Mouse (Mus musculus) embryonic facial prominence, embryonic 15.5 days (tissue): ENCODE data around the gene Ube2q1. TPM values are rescaled to one million over a fixed set of nuclear protein-coding genes. Genes with fewer than 3 reads are reported as not detected.
A peak's percentile ranks its signal among the peaks of the same experiment; 100 is the strongest.

Experiments used
- ATAC-seq: fragments of 200-750 bp; cut with Nextera tagmentation; 2 replicates; pipeline ENCODE4 v1.8.0; 2017; ENCODE audit warnings: low read depth, moderate TSS enrichment; ENCODE audit not compliant: insufficient number of reproducible peaks, low FRiP score, low TSS enrichment
- H3K27ac ChIP-seq: fragments of 300-500 bp; sonication (generic); replicated peaks from 2 replicates; pipeline ENCODE4 v1.5.1; 2015; ENCODE audit warnings: mild to moderate bottlenecking, inconsistent platforms
- H3K27me3 ChIP-seq: fragments of 300-500 bp; sonication (generic); 2 replicates; pipeline ENCODE4 v1.6.1; 2015; ENCODE audit warnings: inconsistent platforms
- H3K36me3 ChIP-seq: fragments of 300-500 bp; sonication (generic); 2 replicates; pipeline ENCODE4 v1.6.1; 2015; ENCODE audit warnings: mild to moderate bottlenecking, inconsistent platforms
- H3K4me1 ChIP-seq: fragments of 300-500 bp; sonication (generic); 2 replicates; pipeline ENCODE4 v1.6.1; 2015; ENCODE audit warnings: inconsistent platforms
- H3K4me2 ChIP-seq: fragments of 300-500 bp; sonication (generic); replicated peaks from 2 replicates; pipeline ENCODE4 v1.6.1; 2015; ENCODE audit warnings: mild to moderate bottlenecking, inconsistent platforms
- H3K4me3 ChIP-seq: fragments of 300-500 bp; sonication (generic); replicated peaks from 2 replicates; pipeline ENCODE4 v1.5.1; 2015; ENCODE audit warnings: mild to moderate bottlenecking, inconsistent platforms
- H3K9ac ChIP-seq: fragments of 300-500 bp; sonication (generic); 2 replicates; pipeline ENCODE4 v1.6.1; 2015; ENCODE audit warnings: inconsistent platforms
- H3K9me3 ChIP-seq: fragments of 300-500 bp; sonication (generic); replicated peaks from 2 replicates; pipeline ENCODE4 v1.6.1; 2016; ENCODE audit warnings: inconsistent platforms
- WGBS: fragments of 180-500 bp; shearing (Covaris S2); methylation state at CpG from one replicate; pipeline ENCODE4 v1.1.7; 2015; 5-methylcytosine and 5-hydroxymethylcytosine counted together
- polyA plus RNA-seq: library from polyadenylated mRNA; unstranded; fragments of >200 nt; fragmentation: Nextera tagmentation; extraction: Ambion mirVana; gene quantifications from 2 replicates; pipeline ENCODE4 v1.2.1, GENCODE M21; 2015

Ube2q1 gene
- polyA plus RNA-seq, 1 experiment from 2014 or later = 12.0 TPM

DNA sequence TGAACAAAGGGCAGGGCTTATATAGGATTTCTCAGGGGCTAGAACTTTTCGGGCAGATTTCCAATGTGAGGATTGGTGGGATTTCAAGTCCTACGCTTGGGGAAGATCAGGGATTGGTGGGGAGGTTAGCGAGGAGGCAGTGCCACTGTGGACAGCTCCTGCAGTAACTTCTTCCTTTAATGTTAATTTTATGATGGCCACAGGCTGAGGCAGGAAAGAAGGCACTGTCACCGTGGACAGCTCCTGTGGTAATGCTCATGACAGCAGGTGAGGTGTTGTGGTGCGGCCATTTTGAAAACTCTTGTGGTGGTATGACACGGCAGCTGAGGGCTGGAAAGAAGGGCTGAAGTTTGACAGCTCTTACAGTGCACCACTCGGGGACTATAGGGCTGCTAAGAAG is 3.8 kb upstream of the Ube2q1 start:
- Histone ChIP-seq H3K36me3 (no peaks in the 10 kb centered on the region; the same call in 1 of the 2 replicates), H3K27me3 (0 out of 2 replicates have a peak, but pooled peaks cover 7% of the 10 kb centered on the region), H3K9me3 (no peaks in the 10 kb centered on the region), H3K4me1 (peaks cover 21% of the 10 kb centered on the region), H3K4me2 (no peak overlapping the region), H3K4me3 (no peak overlapping the region), H3K27ac (no peak overlapping the region), H3K9ac (no peak overlapping the region)
- ATAC-seq = no peak
- 63% methylated on average over 7 of the region's 7 CpGs for WGBS

DNA sequence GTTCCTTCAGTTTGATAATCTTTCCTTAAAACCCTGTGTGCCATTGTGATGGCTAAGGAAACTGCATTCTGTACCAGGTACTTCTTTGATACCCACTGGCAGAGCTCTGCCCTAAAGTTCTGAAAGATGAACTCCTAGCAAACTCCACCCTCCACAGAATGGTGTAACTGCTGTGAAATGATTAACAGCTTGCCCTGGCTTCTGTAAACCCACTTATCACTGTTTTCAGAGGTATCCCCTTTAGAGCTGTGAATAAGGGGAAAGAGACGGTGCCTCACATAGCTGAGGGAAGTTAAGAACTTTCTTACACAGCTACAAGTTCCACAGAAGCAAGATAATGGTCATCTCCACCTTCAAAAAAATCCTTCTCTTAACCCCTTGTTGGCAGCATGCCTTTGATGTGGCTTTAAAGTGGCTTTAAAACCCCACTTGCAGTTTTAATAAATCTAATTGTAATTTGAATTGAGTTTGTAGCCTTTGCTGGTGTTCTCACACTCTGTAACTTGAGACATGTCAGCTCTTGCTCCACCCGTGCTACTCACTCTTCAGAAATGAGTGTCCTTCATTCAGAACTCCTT is 2.9 kb upstream of the Ube2q1 start:
- peaks cover 29% of the 10 kb centered on the region for H3K4me1 ChIP-seq
- ATAC-seq = no peak
- no peak overlapping the region for H3K4me2 ChIP-seq
- no peak overlapping the region for H3K4me3 ChIP-seq
- H3K9me3 ChIP-seq = no peaks in the 10 kb centered on the region
- no peaks in the 10 kb centered on the region for H3K27me3 ChIP-seq
- H3K36me3 ChIP-seq = no peaks in the 10 kb centered on the region; the same call in 1 of the 2 replicates
- H3K9ac ChIP-seq = no peak overlapping the region
- 48% methylated on average over 2 of the region's 2 CpGs for WGBS
- no peak overlapping the region for H3K27ac ChIP-seq

DNA sequence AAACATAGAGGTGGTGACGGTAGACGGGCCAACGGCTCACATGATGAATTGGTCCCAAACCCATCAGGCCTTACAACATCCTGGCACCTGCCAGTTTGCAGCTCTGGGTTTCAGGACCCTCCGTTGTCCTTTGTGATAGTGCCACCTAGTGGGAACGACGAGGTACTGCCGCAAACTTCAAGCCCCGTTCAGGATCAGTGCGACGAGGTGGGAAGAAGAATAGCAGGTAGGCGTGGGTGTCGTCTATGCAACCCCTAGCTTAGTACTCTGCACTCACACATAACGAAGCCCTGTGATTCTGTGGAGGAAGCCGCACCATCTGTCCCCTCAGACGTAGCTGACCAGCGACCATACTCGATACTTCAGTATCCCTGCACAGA is 838 bp upstream of the Ube2q1 start:
- Histone ChIP-seq H3K9me3 (no peaks in the 10 kb centered on the region), H3K27me3 (no peaks in the 10 kb centered on the region), H3K36me3 (peaks cover 18% of the 10 kb centered on the region), H3K4me1 (peaks cover 39% of the 10 kb centered on the region), H3K27ac (peak overlapping the region; percentile 96), H3K9ac (peak overlapping the region; percentile 99), H3K4me2 (peak overlapping the region; percentile 82), H3K4me3 (peak overlapping the region; percentile 98)
- WGBS = under 1% methylated on average over 17 of the region's 17 CpGs
- ATAC-seq = peak; percentile 48

DNA sequence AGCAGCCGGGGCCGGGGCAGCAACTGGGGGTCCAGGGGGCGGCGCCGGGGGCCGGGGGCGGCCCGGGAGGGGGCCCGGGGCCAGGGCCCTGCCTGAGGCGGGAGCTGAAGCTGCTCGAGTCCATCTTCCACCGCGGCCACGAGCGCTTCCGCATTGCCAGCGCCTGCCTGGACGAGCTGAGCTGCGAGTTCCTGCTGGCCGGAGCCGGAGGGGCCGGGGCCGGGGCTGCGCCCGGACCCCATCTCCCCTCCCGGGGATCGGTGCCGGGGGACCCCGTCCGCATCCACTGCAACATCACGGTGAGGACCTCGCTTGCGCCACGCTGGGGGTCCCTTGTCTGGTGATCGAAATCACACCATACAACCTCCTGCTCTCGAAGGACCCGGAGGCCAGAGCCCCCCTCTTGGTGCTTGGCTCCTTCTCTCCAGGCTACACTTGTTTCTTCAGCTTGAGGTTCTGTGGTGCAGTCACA is 360 bp downstream of the Ube2q1 start:
- Histone ChIP-seq H3K27ac (peak overlapping the region; percentile 96), H3K4me1 (peaks cover 39% of the 10 kb centered on the region), H3K4me3 (peak overlapping the region; percentile 98), H3K4me2 (peak overlapping the region; percentile 82), H3K36me3 (peaks cover 28% of the 10 kb centered on the region), H3K9ac (peak overlapping the region; percentile 99), H3K27me3 (no peaks in the 10 kb centered on the region), H3K9me3 (no peaks in the 10 kb centered on the region)
- under 1% methylated on average over 32 of the region's 37 CpGs for WGBS
- peak; percentile 24 for ATAC-seq

DNA sequence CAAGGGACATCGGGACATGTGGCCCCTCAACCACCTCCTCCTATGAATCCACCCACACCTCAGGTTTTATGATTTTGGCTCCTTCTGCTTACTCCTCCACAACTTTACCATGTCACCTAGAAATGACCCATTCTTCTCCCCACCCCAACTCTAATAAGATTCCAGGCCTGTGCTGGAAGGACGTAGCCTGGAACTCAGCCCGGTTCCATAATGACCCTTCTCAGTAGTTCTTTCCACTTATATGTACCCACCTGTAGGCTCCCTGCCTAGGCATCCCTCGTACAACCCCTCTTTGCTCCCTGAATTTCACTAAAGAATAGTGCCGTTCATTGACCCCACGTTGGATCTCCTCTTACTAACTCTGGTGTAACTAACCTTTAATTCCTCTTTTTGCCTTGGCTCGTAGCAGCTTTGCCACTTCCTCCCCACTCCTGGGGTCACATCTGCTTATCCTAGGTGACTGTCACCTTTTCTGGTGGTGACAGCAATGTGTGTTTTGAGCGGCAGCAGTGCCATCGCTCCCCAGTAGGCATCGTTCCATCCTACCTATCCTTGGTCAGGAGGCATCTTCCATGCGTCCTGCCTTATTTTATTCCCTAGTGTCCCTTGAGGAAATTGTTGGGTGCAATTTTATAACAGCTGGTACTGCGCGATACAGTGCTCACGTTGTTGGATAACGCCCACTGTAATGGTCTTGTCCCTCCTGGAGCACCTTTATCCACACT is 982 bp downstream of the Ube2q1 start:
- H3K27me3 ChIP-seq = no peaks in the 10 kb centered on the region
- peak overlapping the region; percentile 82 for H3K4me2 ChIP-seq
- H3K36me3 ChIP-seq = peaks cover 35% of the 10 kb centered on the region
- H3K9me3 ChIP-seq = no peaks in the 10 kb centered on the region
- ATAC-seq = no peak
- H3K27ac ChIP-seq = no peak overlapping the region; the same call in 1 of the 2 replicates
- H3K4me3 ChIP-seq = peak overlapping the region; percentile 98
- peaks cover 39% of the 10 kb centered on the region for H3K4me1 ChIP-seq
- WGBS = 42% methylated on average over 15 of the region's 15 CpGs
- peak overlapping the region; percentile 99 for H3K9ac ChIP-seq

DNA sequence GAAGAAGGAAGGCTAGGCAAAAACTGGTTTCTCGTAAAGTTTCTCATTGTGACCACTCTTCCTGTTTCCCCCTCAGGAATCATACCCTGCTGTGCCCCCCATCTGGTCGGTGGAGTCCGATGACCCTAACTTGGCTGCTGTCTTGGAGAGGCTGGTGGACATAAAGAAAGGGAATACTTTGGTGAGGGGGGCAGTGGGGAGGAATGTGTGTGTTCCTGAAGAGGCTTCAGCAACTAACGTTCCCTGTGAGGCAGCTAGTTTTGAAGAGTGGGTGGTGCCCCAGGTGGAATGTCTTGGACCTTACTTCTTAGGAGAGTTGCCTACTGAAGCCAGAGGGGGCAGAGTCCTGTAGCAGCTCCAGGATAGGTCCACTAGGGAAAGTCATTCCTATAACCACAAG is 2.6 kb downstream of the Ube2q1 start:
- WGBS = 79% methylated on average over 4 of the region's 4 CpGs
- ATAC-seq = no peak
- Histone ChIP-seq H3K9ac (no peak overlapping the region), H3K4me3 (no peak overlapping the region), H3K27me3 (no peaks in the 10 kb centered on the region), H3K27ac (no peak overlapping the region), H3K9me3 (no peaks in the 10 kb centered on the region), H3K4me1 (peaks cover 39% of the 10 kb centered on the region), H3K36me3 (peaks cover 51% of the 10 kb centered on the region), H3K4me2 (no peak overlapping the region)

DNA sequence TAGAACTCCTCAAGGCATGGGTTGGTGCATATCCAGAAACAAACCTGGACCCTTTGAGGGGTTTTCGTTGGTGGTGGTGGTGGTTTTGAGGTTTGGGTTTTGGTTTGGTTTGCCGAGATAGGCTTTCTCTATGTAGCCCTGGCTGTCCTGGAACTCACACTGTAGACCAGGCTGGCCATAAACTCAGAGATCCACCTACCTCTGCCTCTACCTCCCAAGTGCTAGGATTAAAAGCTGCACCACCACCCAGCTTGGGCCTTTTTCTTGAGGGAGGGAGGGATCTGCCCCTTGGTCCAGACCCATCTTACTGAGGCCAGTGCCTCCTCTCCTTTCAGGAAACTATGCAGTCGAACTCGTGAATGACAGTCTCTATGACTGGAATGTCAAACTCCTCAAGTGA is 6.7 kb downstream of the Ube2q1 start:
- no peaks in the 10 kb centered on the region for H3K9me3 ChIP-seq
- peaks cover 24% of the 10 kb centered on the region for H3K4me1 ChIP-seq
- ATAC-seq = no peak
- no peak overlapping the region for H3K27ac ChIP-seq
- H3K9ac ChIP-seq = no peak overlapping the region
- 80% methylated on average over 4 of the region's 4 CpGs for WGBS
- no peak overlapping the region for H3K4me2 ChIP-seq
- H3K4me3 ChIP-seq = no peak overlapping the region
- H3K36me3 ChIP-seq = peaks cover 78% of the 10 kb centered on the region
- H3K27me3 ChIP-seq = no peaks in the 10 kb centered on the region

DNA sequence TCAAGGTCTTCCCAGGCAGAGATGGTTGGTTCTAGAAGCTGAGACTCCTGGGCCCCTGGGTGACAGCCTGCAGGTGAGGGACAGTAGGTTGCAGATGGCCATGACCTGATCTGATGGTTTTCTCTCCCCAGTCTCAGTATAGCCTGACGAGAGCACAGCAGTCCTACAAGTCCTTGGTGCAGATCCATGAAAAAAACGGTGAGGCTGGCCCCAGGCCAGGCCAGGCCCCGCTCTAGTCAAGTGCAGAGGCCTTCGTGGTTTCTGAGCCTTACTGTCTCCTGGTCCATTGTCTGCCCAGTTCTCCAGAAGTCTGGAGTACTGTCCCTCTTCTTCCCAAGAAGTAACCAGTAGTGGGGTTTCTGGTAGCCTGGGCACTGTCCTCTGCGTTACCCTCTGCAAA is 8.2 kb downstream of the Ube2q1 start:
- H3K27me3 ChIP-seq = no peaks in the 10 kb centered on the region
- H3K9ac ChIP-seq = no peak overlapping the region
- H3K4me2 ChIP-seq = no peak overlapping the region
- H3K9me3 ChIP-seq = no peaks in the 10 kb centered on the region
- WGBS = 77% methylated on average over 5 of the region's 5 CpGs
- peaks cover 20% of the 10 kb centered on the region; the same call in 1 of the 2 replicates for H3K4me1 ChIP-seq
- ATAC-seq = no peak
- no peak overlapping the region for H3K27ac ChIP-seq
- H3K4me3 ChIP-seq = no peak overlapping the region
- peaks cover 69% of the 10 kb centered on the region for H3K36me3 ChIP-seq

DNA sequence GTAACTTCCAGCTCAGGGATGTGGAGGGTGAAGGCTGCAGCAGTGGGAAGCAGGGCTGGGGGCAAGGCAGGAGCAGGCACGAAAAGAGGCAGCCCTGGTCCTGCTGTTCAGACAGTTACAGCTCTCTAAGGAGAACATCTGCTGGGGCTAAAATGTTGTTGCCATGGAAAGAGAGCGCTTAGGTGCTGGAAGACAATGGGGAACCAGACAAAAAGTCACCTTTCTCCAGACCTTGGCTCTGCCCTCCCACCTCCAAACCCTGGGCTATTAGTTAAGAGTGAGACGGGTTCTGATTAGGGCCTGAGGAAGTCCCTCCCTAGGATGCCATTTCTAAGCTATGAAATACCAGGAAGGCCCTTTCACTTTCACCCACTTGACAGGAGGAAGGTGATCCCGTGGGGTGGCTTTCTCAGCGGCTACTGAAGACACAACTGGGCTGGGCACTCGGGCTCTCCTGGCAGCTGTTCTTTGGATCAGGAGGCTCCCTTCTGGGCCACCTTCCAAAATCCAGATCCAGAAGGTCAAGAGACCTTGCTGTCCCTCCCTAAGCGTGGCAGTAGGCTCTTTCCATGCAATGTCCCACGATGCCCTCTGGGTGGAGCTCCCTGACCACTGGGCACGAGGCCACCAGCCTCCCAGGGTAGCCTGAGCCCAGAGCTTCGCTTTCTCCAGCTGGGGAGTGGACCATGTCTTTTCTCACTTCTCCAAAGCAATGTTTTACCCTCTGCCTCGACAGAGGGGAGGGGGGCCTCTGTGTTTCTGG is 11.8 kb downstream of the Ube2q1 start:
- Histone ChIP-seq H3K9me3 (no peaks in the 10 kb centered on the region), H3K9ac (no peak overlapping the region), H3K4me2 (peak overlapping the region; percentile 5; the same call in 1 of the 2 replicates), H3K27ac (peak overlapping the region; percentile 61), H3K27me3 (no peaks in the 10 kb centered on the region), H3K4me3 (no peak overlapping the region), H3K4me1 (peaks cover 20% of the 10 kb centered on the region; the same call in 1 of the 2 replicates), H3K36me3 (peaks cover 35% of the 10 kb centered on the region)
- ATAC-seq = 0 out of 2 replicates have a peak, but pooled peaks have one; percentile 44
- 19% methylated on average over 11 of the region's 11 CpGs for WGBS

DNA sequence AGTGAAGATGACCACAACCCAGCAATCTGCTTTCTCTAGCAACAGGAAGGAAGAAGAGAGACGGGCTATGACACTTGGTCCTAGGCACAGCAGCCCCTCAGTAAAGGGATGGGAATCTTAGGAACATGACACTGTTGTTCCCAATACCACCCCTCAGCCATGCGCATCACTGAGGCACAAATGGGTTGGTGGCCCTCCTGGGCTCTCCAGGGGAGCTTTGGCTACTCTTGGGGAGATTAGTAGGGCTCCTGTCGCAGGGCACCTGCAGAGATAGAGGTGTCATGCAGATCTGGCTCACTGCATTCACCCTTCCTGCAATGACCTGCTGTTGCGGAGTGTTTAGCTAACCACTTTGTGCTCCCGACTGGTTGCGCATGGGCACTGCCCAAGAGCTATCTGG is 12.9 kb downstream of the Ube2q1 start:
- WGBS = 72% methylated on average over 6 of the region's 6 CpGs
- no peak overlapping the region for H3K9ac ChIP-seq
- H3K4me1 ChIP-seq = peaks cover 20% of the 10 kb centered on the region; the same call in 1 of the 2 replicates
- H3K4me2 ChIP-seq = no peak overlapping the region
- no peak overlapping the region for H3K4me3 ChIP-seq
- peaks cover 24% of the 10 kb centered on the region for H3K36me3 ChIP-seq
- H3K9me3 ChIP-seq = no peaks in the 10 kb centered on the region
- ATAC-seq = no peak
- no peaks in the 10 kb centered on the region for H3K27me3 ChIP-seq
- H3K27ac ChIP-seq = no peak overlapping the region

DNA sequence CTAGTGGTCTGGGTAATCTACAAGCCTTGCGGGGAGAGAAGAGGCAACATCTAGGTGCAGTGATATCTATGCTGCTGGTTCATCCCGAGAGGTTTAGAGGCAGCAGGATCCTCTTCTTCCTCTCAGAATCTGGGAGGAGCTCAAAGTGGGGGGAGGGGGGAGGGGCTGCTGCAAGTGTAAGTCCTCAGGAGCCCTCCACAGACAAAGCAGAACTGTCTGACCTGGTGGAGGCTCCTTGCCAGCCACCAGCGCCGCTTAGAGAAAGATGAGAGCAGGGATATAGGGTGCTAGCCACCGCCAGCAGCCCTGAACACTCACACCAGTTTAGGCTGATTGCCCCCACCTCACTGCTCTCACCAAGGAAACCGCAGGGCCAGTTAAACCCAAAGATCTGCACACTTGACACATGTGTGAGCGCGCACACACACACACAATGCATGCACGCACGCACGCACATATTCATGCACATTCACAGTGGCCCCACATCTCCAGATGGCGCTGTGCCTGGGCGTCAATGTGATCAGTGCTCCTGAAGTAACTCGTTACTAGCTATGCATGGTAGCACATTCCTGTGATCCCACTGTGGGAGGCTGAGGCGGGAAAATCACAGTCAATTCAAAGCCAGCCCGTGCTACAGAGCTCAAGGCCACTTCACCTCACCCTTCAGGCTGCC is 15.4 kb downstream of the Ube2q1 start:
- H3K4me2 ChIP-seq = no peak overlapping the region
- 78% methylated on average over 16 of the region's 16 CpGs for WGBS
- H3K36me3 ChIP-seq = no peaks in the 10 kb centered on the region; the same call in 1 of the 2 replicates
- no peak overlapping the region for H3K9ac ChIP-seq
- H3K4me1 ChIP-seq = peaks cover 20% of the 10 kb centered on the region; the same call in 1 of the 2 replicates
- no peak overlapping the region for H3K27ac ChIP-seq
- H3K9me3 ChIP-seq = no peaks in the 10 kb centered on the region
- ATAC-seq = no peak
- H3K4me3 ChIP-seq = no peak overlapping the region
- no peaks in the 10 kb centered on the region for H3K27me3 ChIP-seq
